Mouse (Mus musculus): ENCODE data around the gene Gm20388.

- TF ChIP-seq CTCF (IDR thresholded peaks at IDR 0.05; ENCODE audit: low read depth) (peak; percentile 22; the same call in 1 of the 2 replicates), EP300 (IDR thresholded peaks at IDR 0.05; ENCODE audit: low read depth) (no peak)
Observed at GRCm38 (mm10) chr8:121214975-121215374, 1304.3 kb downstream of the Gm20388 start.
